Comparison of ENCODE assay signal across 7 mouse cellular contexts in the genomic region with DNA sequence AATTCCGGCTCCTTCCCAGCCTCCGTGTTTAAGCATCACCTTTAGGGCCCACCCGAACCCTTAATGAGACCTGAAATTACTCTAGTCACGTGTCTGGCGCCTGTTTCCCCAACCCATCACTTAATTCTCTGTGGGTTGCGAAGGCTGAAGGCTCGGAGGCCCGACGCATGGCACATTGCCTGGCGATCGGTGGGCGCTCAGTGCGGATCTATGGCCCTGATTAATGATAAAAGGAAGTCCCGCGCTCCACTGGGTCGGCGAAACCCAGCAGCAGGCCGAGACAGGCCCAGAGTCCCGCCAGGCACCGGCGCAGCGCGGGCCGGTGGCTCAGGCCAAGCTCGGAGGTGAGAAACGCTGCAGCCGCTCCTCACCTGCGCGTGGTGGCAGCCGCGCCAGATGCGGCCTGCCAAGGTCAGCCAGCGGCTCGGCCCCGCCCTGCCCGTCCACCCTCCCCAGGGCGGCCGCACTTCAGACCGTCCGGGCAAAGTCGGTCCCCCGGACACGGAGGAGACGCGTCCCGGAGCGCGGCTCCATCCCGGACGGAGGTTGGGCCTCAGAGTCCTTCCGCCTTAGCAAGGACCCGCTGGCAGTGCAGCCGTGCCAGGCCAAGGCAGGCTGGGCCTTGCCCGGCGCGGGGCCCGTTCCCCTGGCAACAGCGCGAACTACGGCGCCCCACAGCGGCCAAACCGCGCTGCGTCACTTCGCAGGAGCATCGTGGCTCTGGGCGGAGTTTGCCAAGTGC. TPM values are rescaled to one million over a fixed set of nuclear protein-coding genes. Genes with fewer than 3 reads are reported as not detected.
DNase-seq lines count a peak whose midpoint lies in the region; ATAC-seq and TF ChIP-seq lines count a peak whose summit lies in the region.

Gene Zdhhc1 (minus strand): TSS at position 464 of the 742 bp plus-strand sequence.

- H3K9me3 ChIP-seq in embryonic facial prominence, embryonic 12.5 days, result no peaks in the 10 kb centered on the region
- no peaks in the 10 kb centered on the region for H3K9me3 ChIP-seq in limb, embryonic 11.5 days (ENCODE audit: control insufficient read depth, low read length)
- no peaks in the 10 kb centered on the region for H3K9me3 ChIP-seq in midbrain, embryonic 13.5 days

- DNase-seq in adrenal gland, postnatal 10 days, result peak; percentile 96
- DNase-seq in heart, adult 11 months, result peak; percentile 99
- DNase-seq in kidney, adult 18-20 months, result peak; percentile 93
- DNase-seq in limb, embryonic 11.5 days (ENCODE audit: low spot score), result peak; percentile 94

- peak within 1 kb of the TSS; percentile 79 for H3K4me3 ChIP-seq in embryonic facial prominence, embryonic 12.5 days
- H3K4me3 ChIP-seq in limb, embryonic 11.5 days (ENCODE audit: low read depth, low read length), result peak within 1 kb of the TSS; percentile 68
- peak within 1 kb of the TSS; percentile 86 for H3K4me3 ChIP-seq in midbrain, embryonic 13.5 days (replicated peaks)
- H3K4me3 ChIP-seq in small intestine, adult 2 months (ENCODE audit: low read depth, low read length), result peak within 1 kb of the TSS; percentile 66

- H3K9ac ChIP-seq in embryonic facial prominence, embryonic 12.5 days, result peak within 1 kb of the TSS; percentile 91
- peak within 1 kb of the TSS; percentile 67 for H3K9ac ChIP-seq in limb, embryonic 11.5 days (ENCODE audit: low read length)
- peak within 1 kb of the TSS; percentile 87 for H3K9ac ChIP-seq in midbrain, embryonic 13.5 days (replicated peaks)

- no peak; the same call in 1 of the 2 replicates for TF ChIP-seq POLR2A in small intestine, adult 2 months (IDR thresholded peaks at IDR 0.05; ENCODE audit: low read depth, low read length)

- ATAC-seq in embryonic facial prominence, embryonic 12.5 days (ENCODE audit: insufficient number of reproducible peaks, insufficient read depth, low FRiP score, low TSS enrichment), result peak; percentile 81
- peak; percentile 79 for ATAC-seq in limb, embryonic 11.5 days (ENCODE audit: insufficient number of reproducible peaks, low FRiP score, low TSS enrichment, low read depth)
- ATAC-seq in midbrain, embryonic 13.5 days, result peak; percentile 93

- under 1% methylated on average over 54 of the region's 68 CpGs for WGBS in embryonic facial prominence, embryonic 12.5 days
- under 1% methylated on average over 66 of the region's 68 CpGs for WGBS in limb, embryonic 11.5 days
- WGBS in midbrain, embryonic 13.5 days, result under 1% methylated on average over 68 of the region's 68 CpGs
- WGBS in small intestine, adult 2 months, result 2% methylated on average over 68 of the region's 68 CpGs

- no peaks in the 10 kb centered on the region for H3K36me3 ChIP-seq in embryonic facial prominence, embryonic 12.5 days
- H3K36me3 ChIP-seq in limb, embryonic 11.5 days (ENCODE audit: control insufficient read depth, insufficient read depth, low read length), result no peaks in the 10 kb centered on the region
- no peaks in the 10 kb centered on the region for H3K36me3 ChIP-seq in midbrain, embryonic 13.5 days
- no peaks in the 10 kb centered on the region for H3K36me3 ChIP-seq in small intestine, adult 2 months (ENCODE audit: control insufficient read depth, insufficient read depth, low read length)

- no peaks in the 10 kb centered on the region for H3K27me3 ChIP-seq in embryonic facial prominence, embryonic 12.5 days
- H3K27me3 ChIP-seq in limb, embryonic 11.5 days (ENCODE audit: control insufficient read depth, insufficient read depth, low read length), result no peaks in the 10 kb centered on the region
- H3K27me3 ChIP-seq in midbrain, embryonic 13.5 days, result no peaks in the 10 kb centered on the region
- H3K27me3 ChIP-seq in small intestine, adult 2 months (ENCODE audit: control insufficient read depth, insufficient read depth, low read length), result no peaks in the 10 kb centered on the region

- peak within 1 kb of the TSS; percentile 88 for H3K4me2 ChIP-seq in embryonic facial prominence, embryonic 12.5 days (replicated peaks)
- H3K4me2 ChIP-seq in limb, embryonic 11.5 days (ENCODE audit: low read depth, severe bottlenecking), result peak within 1 kb of the TSS; percentile 77
- H3K4me2 ChIP-seq in midbrain, embryonic 13.5 days (replicated peaks), result peak within 1 kb of the TSS; percentile 96

- TF ChIP-seq CTCF in small intestine, adult 2 months (IDR thresholded peaks at IDR 0.05; ENCODE audit: extremely low read depth, insufficient read length, insufficient replicate concordance, low read depth, low read length), result peak; percentile 45; the same call in 1 of the 2 replicates

- H3K4me1 ChIP-seq in embryonic facial prominence, embryonic 12.5 days, result peaks cover 26% of the 10 kb centered on the region
- peaks cover 19% of the 10 kb centered on the region for H3K4me1 ChIP-seq in limb, embryonic 11.5 days (ENCODE audit: control insufficient read depth, insufficient read depth, low read length)
- H3K4me1 ChIP-seq in midbrain, embryonic 13.5 days (replicated peaks), result peaks cover 24% of the 10 kb centered on the region
- peaks cover 10% of the 10 kb centered on the region for H3K4me1 ChIP-seq in small intestine, adult 2 months (ENCODE audit: control insufficient read depth, insufficient read depth, insufficient read length, low read length)

- peak within 1 kb of the TSS; percentile 61 for H3K27ac ChIP-seq in embryonic facial prominence, embryonic 12.5 days
- no peak within 1 kb of the TSS; the same call in 1 of the 2 replicates for H3K27ac ChIP-seq in limb, embryonic 11.5 days (replicated peaks; ENCODE audit: low read depth, low read length)
- H3K27ac ChIP-seq in midbrain, embryonic 13.5 days, result peak within 1 kb of the TSS; percentile 79
- 0 out of 2 replicates have a peak within 1 kb of the TSS, but pooled peaks have one; percentile 5 for H3K27ac ChIP-seq in small intestine, adult 2 months (ENCODE audit: insufficient read depth, low read depth, low read length)

RNA-seq across cellular contexts. Expression of gene Zdhhc1, which starts in this region (rescaled TPM):
- 10 to 100 TPM; 15.1 to 18.4 TPM for total RNA-seq in adrenal gland, postnatal 10 days (2021)
- polyA plus RNA-seq in embryonic facial prominence, embryonic 12.5 days (2016; fragmentation: Nextera tagmentation; extraction: Ambion mirVana), result 38.3 and 41.8 TPM in 2 replicates
- polyA plus RNA-seq in limb, embryonic 11.5 days (2014; fragmentation: Nextera tagmentation; extraction: Ambion mirVana), result 19.6 and 24.0 TPM in 2 replicates
- 26.2 and 31.3 TPM in 2 replicates for polyA plus RNA-seq in midbrain, embryonic 13.5 days (2015; fragmentation: Nextera tagmentation; extraction: Ambion mirVana)
- polyA plus RNA-seq in small intestine, adult 2 months (2012; rRNA removed), result 14.8 and 15.2 TPM in 2 replicates
